Mouse (Mus musculus): ENCODE measurements around the gene Gm10277. TPM values are rescaled to one million over a fixed set of nuclear protein-coding genes. Genes with fewer than 3 reads are reported as not detected.

Gm10277 gene
- total and polyA plus RNA-seq, 2 experiments = not detected

- Histone ChIP-seq H3K9ac (ENCODE audit: low read depth, low read length) (no peak overlapping the region), H3K4me3 (ENCODE audit: insufficient read depth, low read depth, low read length) (no peak overlapping the region), H3K27ac (replicated peaks; ENCODE audit: insufficient read depth, low read depth, low read length) (no peak overlapping the region), H3K79me2 (ENCODE audit: control insufficient read depth, insufficient read depth, low read length) (peaks cover 49% of the 10 kb centered on the region; the same call in 1 of the 2 replicates), H3K4me1 (ENCODE audit: control insufficient read depth, insufficient read depth, low read length) (peaks cover 29% of the 10 kb centered on the region), H3K36me3 (ENCODE audit: control insufficient read depth, insufficient read depth, low read length) (peaks cover 5% of the 10 kb centered on the region), H3K27me3 (ENCODE audit: control insufficient read depth, insufficient read depth, low read length) (no peaks in the 10 kb centered on the region)
- DNase-seq (ENCODE audit: extremely low read depth, low read depth, low spot score) = no peak
- TF ChIP-seq CTCF (IDR thresholded peaks at IDR 0.05; ENCODE audit: low read depth, low read length) = no peak
- TF ChIP-seq POLR2A (IDR thresholded peaks at IDR 0.05; ENCODE audit: extremely low read depth, insufficient read depth, low read length) = no peak
- WGBS = 95% methylated on average over 17 of the region's 17 CpGs
Observed at GRCm38 (mm10) chr11:77777937-77778336, 9.6 kb downstream of the Gm10277 start.

GRCm38 (mm10) chr11:77777436-77777835 is 10.1 kb downstream of the Gm10277 start:
- no peak for TF ChIP-seq POLR2A (IDR thresholded peaks at IDR 0.05; ENCODE audit: extremely low read depth, insufficient read depth, low read length)
- TF ChIP-seq CTCF (IDR thresholded peaks at IDR 0.05; ENCODE audit: low read depth, low read length) = no peak
- no peak overlapping the region for H3K27ac ChIP-seq (replicated peaks; ENCODE audit: insufficient read depth, low read depth, low read length)
- H3K36me3 ChIP-seq (ENCODE audit: control insufficient read depth, insufficient read depth, low read length) = peaks cover 5% of the 10 kb centered on the region
- no peak overlapping the region for H3K9ac ChIP-seq (ENCODE audit: low read depth, low read length)
- DNase-seq (ENCODE audit: extremely low read depth, low read depth, low spot score) = no peak
- H3K79me2 ChIP-seq (ENCODE audit: control insufficient read depth, insufficient read depth, low read length) = peaks cover 49% of the 10 kb centered on the region; the same call in 1 of the 2 replicates
- no peaks in the 10 kb centered on the region for H3K27me3 ChIP-seq (ENCODE audit: control insufficient read depth, insufficient read depth, low read length)
- H3K4me1 ChIP-seq (ENCODE audit: control insufficient read depth, insufficient read depth, low read length) = peaks cover 33% of the 10 kb centered on the region
- 85% methylated on average over 17 of the region's 17 CpGs for WGBS
- H3K4me3 ChIP-seq (ENCODE audit: insufficient read depth, low read depth, low read length) = no peak overlapping the region

- Histone ChIP-seq H3K27me3 (ENCODE audit: control insufficient read depth, insufficient read depth, low read length) (no peaks in the 10 kb centered on the region), H3K36me3 (ENCODE audit: control insufficient read depth, insufficient read depth, low read length) (peaks cover 5% of the 10 kb centered on the region), H3K79me2 (ENCODE audit: control insufficient read depth, insufficient read depth, low read length) (peaks cover 47% of the 10 kb centered on the region; the same call in 1 of the 2 replicates), H3K27ac (replicated peaks; ENCODE audit: insufficient read depth, low read depth, low read length) (peak overlapping the region; percentile 54), H3K4me3 (ENCODE audit: insufficient read depth, low read depth, low read length) (no peak overlapping the region), H3K4me1 (ENCODE audit: control insufficient read depth, insufficient read depth, low read length) (peaks cover 26% of the 10 kb centered on the region), H3K9ac (ENCODE audit: low read depth, low read length) (no peak overlapping the region)
- 64% methylated on average over 9 of the region's 9 CpGs for WGBS
- TF ChIP-seq CTCF (IDR thresholded peaks at IDR 0.05; ENCODE audit: low read depth, low read length) (no peak), POLR2A (IDR thresholded peaks at IDR 0.05; ENCODE audit: extremely low read depth, insufficient read depth, low read length) (no peak)
- no peak for DNase-seq (ENCODE audit: extremely low read depth, low read depth, low spot score)
Observed at GRCm38 (mm10) chr11:77775701-77776400, 11.7 kb downstream of the Gm10277 start.

GRCm38 (mm10) chr11:77771879-77772713 is 15.5 kb downstream of the Gm10277 start:
- peak overlapping the region; percentile 64 for H3K9ac ChIP-seq (ENCODE audit: low read depth, low read length)
- H3K27ac ChIP-seq (replicated peaks; ENCODE audit: insufficient read depth, low read depth, low read length) = peak overlapping the region; percentile 94
- WGBS = 26% methylated on average over 8 of the region's 8 CpGs
- peaks cover 32% of the 10 kb centered on the region for H3K4me1 ChIP-seq (ENCODE audit: control insufficient read depth, insufficient read depth, low read length)
- peak; percentile 96 for DNase-seq (ENCODE audit: extremely low read depth, low read depth, low spot score)
- TF ChIP-seq CTCF (IDR thresholded peaks at IDR 0.05; ENCODE audit: low read depth, low read length) (no peak), POLR2A (IDR thresholded peaks at IDR 0.05; ENCODE audit: extremely low read depth, insufficient read depth, low read length) (no peak)
- peak overlapping the region; percentile 53 for H3K4me3 ChIP-seq (ENCODE audit: insufficient read depth, low read depth, low read length)
- H3K27me3 ChIP-seq (ENCODE audit: control insufficient read depth, insufficient read depth, low read length) = no peaks in the 10 kb centered on the region
- peaks cover 28% of the 10 kb centered on the region; the same call in 1 of the 2 replicates for H3K79me2 ChIP-seq (ENCODE audit: control insufficient read depth, insufficient read depth, low read length)
- no peaks in the 10 kb centered on the region for H3K36me3 ChIP-seq (ENCODE audit: control insufficient read depth, insufficient read depth, low read length)

- no peaks in the 10 kb centered on the region for H3K27me3 ChIP-seq (ENCODE audit: control insufficient read depth, insufficient read depth, low read length)
- no peaks in the 10 kb centered on the region for H3K36me3 ChIP-seq (ENCODE audit: control insufficient read depth, insufficient read depth, low read length)
- H3K9ac ChIP-seq (ENCODE audit: low read depth, low read length) = peak overlapping the region; percentile 57
- no peak overlapping the region for H3K4me3 ChIP-seq (ENCODE audit: insufficient read depth, low read depth, low read length)
- no peak for TF ChIP-seq CTCF (IDR thresholded peaks at IDR 0.05; ENCODE audit: low read depth, low read length)
- TF ChIP-seq POLR2A (IDR thresholded peaks at IDR 0.05; ENCODE audit: extremely low read depth, insufficient read depth, low read length) = no peak
- peak; percentile 90 for DNase-seq (ENCODE audit: extremely low read depth, low read depth, low spot score)
- H3K79me2 ChIP-seq (ENCODE audit: control insufficient read depth, insufficient read depth, low read length) = peaks cover 24% of the 10 kb centered on the region; the same call in 1 of the 2 replicates
- WGBS = 21% methylated on average over 8 of the region's 8 CpGs
- H3K27ac ChIP-seq (replicated peaks; ENCODE audit: insufficient read depth, low read depth, low read length) = peak overlapping the region; percentile 98
- peaks cover 34% of the 10 kb centered on the region for H3K4me1 ChIP-seq (ENCODE audit: control insufficient read depth, insufficient read depth, low read length)
Observed at GRCm38 (mm10) chr11:77770346-77770745, 17.2 kb downstream of the Gm10277 start.
